Mouse (Mus musculus): Measurements from ENCODE around the gene Hyal1. TPM values are rescaled to one million over a fixed set of nuclear protein-coding genes. Genes with fewer than 3 reads are reported as not detected.
"Not testable (repeated sequence)": the region's sequence is repeated elsewhere in the genome, so short reads cannot be mapped to it uniquely, and the experiment has no call there.

The Hyal1 gene
- polyA plus RNA-seq, 3 experiments from 2014 or later = 2.9 to 7.0 (median 5.8) TPM

- not testable (repeated sequence) for ATAC-seq
Measured at GRCm38 (mm10) chr9:107573774-107574173, 3.0 kb upstream of the Hyal1 start.

GRCm38 (mm10) chr9:107575579-107576356 is 959 bp upstream of the Hyal1 start:
- no peak for ATAC-seq

- no peak for ATAC-seq
Measured at GRCm38 (mm10) chr9:107577871-107578270, 1.1 kb downstream of the Hyal1 start.

- ATAC-seq = no peak
Measured at GRCm38 (mm10) chr9:107578587-107578986, 1.9 kb downstream of the Hyal1 start, which contains the start of gene Naa80. Gene Naa80 (plus strand): TSS chr9:107578887.

- ATAC-seq = no peak
Measured at GRCm38 (mm10) chr9:107579023-107579900, 2.5 kb downstream of the Hyal1 start.

GRCm38 (mm10) chr9:107580501-107581317 is 4.0 kb downstream of the Hyal1 start, which contains the start of gene Hyal3:
Gene Hyal3 (plus strand): TSS chr9:107580818.
- ATAC-seq = peak; percentile 94

GRCm38 (mm10) chr9:107581584-107581983 is 4.9 kb downstream of the Hyal1 start:
- ATAC-seq = no peak

- no peak for ATAC-seq
Measured at GRCm38 (mm10) chr9:107582509-107583062, 5.9 kb downstream of the Hyal1 start.

GRCm38 (mm10) chr9:107583174-107583573 is 6.4 kb downstream of the Hyal1 start:
- no peak for ATAC-seq

GRCm38 (mm10) chr9:107586504-107586903 is 9.8 kb downstream of the Hyal1 start:
- no peak for ATAC-seq

- peak; percentile 98 for ATAC-seq
Measured at GRCm38 (mm10) chr9:107586974-107587832, 10.5 kb downstream of the Hyal1 start, which contains the start of gene Ifrd2. Gene Ifrd2 (plus strand): TSS chr9:107587642.

- ATAC-seq = peak; percentile 4
Measured at GRCm38 (mm10) chr9:107587833-107588639, 11.3 kb downstream of the Hyal1 start.

GRCm38 (mm10) chr9:107590058-107590772 is 13.5 kb downstream of the Hyal1 start:
- ATAC-seq = no peak

GRCm38 (mm10) chr9:107590773-107591060 is 14.0 kb downstream of the Hyal1 start:
- ATAC-seq = no peak

- ATAC-seq = no peak
Measured at GRCm38 (mm10) chr9:107593101-107593976, 16.6 kb downstream of the Hyal1 start.

- ATAC-seq = no peak
Measured at GRCm38 (mm10) chr9:107594281-107595062, 17.7 kb downstream of the Hyal1 start.

- ATAC-seq = no peak
Measured at GRCm38 (mm10) chr9:107596619-107597569, 20.2 kb downstream of the Hyal1 start.

Measured in inflammation-experienced regulatory T-cells, adult 6 months (primary cell).